Mouse (Mus musculus) hindbrain, postnatal 0 days (tissue): Measurements from ENCODE around the gene Pnpt1. TPM values are rescaled to one million over a fixed set of nuclear protein-coding genes. Genes with fewer than 3 reads are reported as not detected.
A peak's percentile ranks its signal among the peaks of the same experiment; 100 is the strongest.

Source experiments
- ATAC-seq: fragments of 200-750 bp; cut with Nextera tagmentation; 2 replicates; pipeline ENCODE4 v1.8.0; 2017; ENCODE audit warnings: mild to moderate bottlenecking, moderate TSS enrichment, moderate library complexity
- DNase-seq: peaks from one replicate; pipeline ENCODE4 v3.0.0-alpha.2; 2015; ENCODE audit warnings: low spot score
- H3K27ac ChIP-seq: fragments of 300-500 bp; sonication (generic); 2 replicates; pipeline ENCODE4 v1.5.1; 2014; ENCODE audit warnings: mild to moderate bottlenecking
- H3K27me3 ChIP-seq: fragments of 300-500 bp; sonication (generic); 2 replicates; pipeline ENCODE4 v1.6.1; 2014; ENCODE audit warnings: low read length, mixed read lengths; ENCODE audit not compliant: insufficient read depth
- H3K36me3 ChIP-seq: fragments of 300-500 bp; sonication (generic); 2 replicates; pipeline ENCODE4 v1.6.1; 2014; ENCODE audit warnings: low read length, mixed read lengths; ENCODE audit not compliant: insufficient read depth
- H3K4me1 ChIP-seq: fragments of 300-500 bp; sonication (generic); 2 replicates; pipeline ENCODE4 v1.6.1; 2014; ENCODE audit warnings: antibody characterized with exemption, low read length, mixed read lengths; ENCODE audit not compliant: insufficient read depth
- H3K4me2 ChIP-seq: fragments of 300-500 bp; sonication (generic); 2 replicates; pipeline ENCODE4 v1.6.1; 2014; ENCODE audit warnings: low read depth, mild to moderate bottlenecking, low read length, moderate library complexity, mixed read lengths
- H3K4me3 ChIP-seq: fragments of 300-500 bp; sonication (generic); 2 replicates; pipeline ENCODE4 v1.5.1; 2014; ENCODE audit warnings: low read length
- H3K9ac ChIP-seq: fragments of 300-500 bp; sonication (generic); replicated peaks from 2 replicates; pipeline ENCODE4 v1.6.1; 2014; ENCODE audit warnings: mild to moderate bottlenecking, low read length, moderate library complexity, mixed read lengths
- H3K9me3 ChIP-seq: fragments of 300-500 bp; sonication (generic); 2 replicates; pipeline ENCODE4 v1.6.1; 2016; ENCODE audit warnings: low read length, mixed read lengths
- CTCF ChIP-seq: IDR thresholded peaks from 2 replicates; pipeline ENCODE4 v1.5.1; 2016; ENCODE audit warnings: antibody characterized with exemption, control low read depth, low read depth
- WGBS: fragments of 180-500 bp; shearing (Covaris S2); extraction: QIAGEN DNeasy Blood & Tissue Kit; methylation state at CpG from one replicate; pipeline ENCODE4 v1.1.7; 2014; 5-methylcytosine and 5-hydroxymethylcytosine counted together
- polyA plus RNA-seq: library from polyadenylated mRNA; unstranded; fragments of >200 nt; fragmentation: Nextera tagmentation; extraction: Ambion mirVana; gene quantifications from 2 replicates; pipeline ENCODE4 v1.2.1, GENCODE M21; 2015
- total RNA-seq: library from RNA; depleted of rRNA; stranded (reverse); fragments of >200 nt; gene quantifications from 2 replicates; pipeline ENCODE4 v1.2.3, GENCODE M21; 2014; rRNA removed

The Pnpt1 gene
- total RNA-seq (40.4 and 42.8 TPM in 2 replicates), polyA plus RNA-seq (20.9 and 23.0 TPM in 2 replicates)

DNA sequence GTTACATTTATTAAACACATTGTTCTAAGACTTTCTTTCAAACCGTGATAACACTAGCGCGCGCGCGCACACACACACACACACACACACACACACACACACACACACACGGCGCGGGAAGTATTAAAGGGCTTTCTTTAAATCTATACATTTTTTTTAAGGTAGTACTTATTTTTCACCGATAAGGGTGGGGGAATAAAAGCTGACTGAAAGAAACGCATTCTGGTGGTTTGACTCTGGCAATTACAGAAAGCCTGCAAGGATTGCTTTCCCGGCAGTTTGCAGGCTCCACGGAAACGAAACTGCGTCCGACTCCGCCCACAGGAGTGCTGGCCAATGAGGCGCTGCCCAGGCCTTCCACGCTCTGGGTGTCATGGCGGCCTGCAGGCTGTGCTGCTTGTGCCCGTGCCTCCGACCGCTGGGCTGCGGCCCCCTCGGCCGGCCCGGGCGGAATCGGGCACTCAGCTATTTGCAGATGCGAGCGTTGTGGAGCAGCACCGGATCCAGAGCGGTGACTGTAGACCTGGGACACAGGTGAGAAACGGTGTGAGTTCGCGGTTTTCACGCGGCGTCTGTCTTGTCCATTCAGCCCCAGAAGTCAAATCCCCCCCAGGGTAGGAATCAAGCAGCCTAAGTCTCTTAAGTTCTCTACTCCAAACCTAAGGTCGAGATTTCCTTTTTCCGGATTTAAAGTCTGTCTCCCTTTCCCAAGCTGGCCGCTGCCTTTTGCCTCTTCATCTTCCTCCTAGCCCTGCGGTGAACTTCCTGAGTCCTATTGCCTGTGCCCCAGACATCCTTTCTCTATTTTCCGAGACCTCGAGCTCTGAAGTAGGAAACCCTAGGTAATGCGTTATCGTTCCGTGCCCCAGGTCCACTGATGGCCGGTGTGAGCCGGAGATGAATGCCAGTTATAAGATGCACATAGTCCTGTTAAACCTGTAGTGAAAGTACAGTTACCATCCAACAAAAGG, at the start of gene Pnpt1:
Gene Pnpt1, plus strand, starts transcription at position 360 of the 971 bp plus-strand sequence.
- DNase-seq (peak; percentile 96), ATAC-seq (peak; percentile 100)
- Histone ChIP-seq H3K36me3 (peaks cover 6% of the 10 kb centered on the region), H3K4me2 (peak within 1 kb of the TSS; percentile 66), H3K9ac (peak within 1 kb of the TSS; percentile 60), H3K4me3 (peak within 1 kb of the TSS; percentile 66), H3K9me3 (no peaks in the 10 kb centered on the region), H3K4me1 (no peaks in the 10 kb centered on the region), H3K27me3 (no peaks in the 10 kb centered on the region), H3K27ac (peak within 1 kb of the TSS; percentile 64)
- 3% methylated on average over 50 of the region's 50 CpGs for WGBS
- TF ChIP-seq CTCF, result no peak

GRCm38 (mm10) chr11:29092403-29092802, 38.1 kb upstream of the Pnpt1 start:
- ATAC-seq, result no peak
- no peak overlapping the region for H3K27ac ChIP-seq
- WGBS, result 84% methylated on average over 2 of the region's 2 CpGs
- peak; percentile 25 for DNase-seq
- H3K27me3 ChIP-seq, result no peaks in the 10 kb centered on the region
- no peaks in the 10 kb centered on the region for H3K36me3 ChIP-seq
- peak; percentile 42 for TF ChIP-seq CTCF
- no peak overlapping the region for H3K9ac ChIP-seq
- H3K4me2 ChIP-seq, result no peak overlapping the region
- H3K4me1 ChIP-seq, result no peaks in the 10 kb centered on the region
- H3K4me3 ChIP-seq, result no peak overlapping the region
- H3K9me3 ChIP-seq, result no peaks in the 10 kb centered on the region

DNA sequence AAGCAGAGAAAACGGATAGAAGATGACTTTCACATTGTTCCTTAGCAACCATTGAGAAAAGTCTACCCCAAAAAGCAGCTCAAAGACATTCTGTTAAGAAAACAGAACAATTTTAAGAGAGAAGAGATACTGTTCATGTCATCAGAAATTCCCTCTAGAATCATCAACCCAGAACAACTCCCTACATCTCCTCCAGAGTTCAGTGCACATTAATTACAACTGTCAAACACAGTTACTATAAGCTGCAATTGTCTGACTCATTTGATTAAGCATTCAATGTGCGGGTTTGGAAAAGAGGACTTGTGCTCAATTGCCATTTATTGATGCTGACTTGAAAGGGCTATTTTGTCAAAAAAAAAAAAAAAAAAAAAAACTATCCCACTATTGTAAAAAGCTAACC, 31.6 kb upstream of the Pnpt1 start:
- Histone ChIP-seq H3K36me3 (no peaks in the 10 kb centered on the region), H3K4me1 (no peaks in the 10 kb centered on the region), H3K4me3 (no peak overlapping the region), H3K27me3 (no peaks in the 10 kb centered on the region), H3K27ac (no peak overlapping the region), H3K9me3 (no peaks in the 10 kb centered on the region), H3K4me2 (no peak overlapping the region), H3K9ac (no peak overlapping the region)
- no peak for ATAC-seq
- 28% methylated on average over 2 of the region's 2 CpGs for WGBS
- DNase-seq, result no peak
- TF ChIP-seq CTCF, result no peak

- peak overlapping the region; percentile 60; the same call in 1 of the 2 replicates for H3K9ac ChIP-seq
- WGBS, result 51% methylated on average over 11 of the region's 11 CpGs
- peak; percentile 57 for ATAC-seq
- H3K9me3 ChIP-seq, result no peaks in the 10 kb centered on the region
- H3K4me2 ChIP-seq, result peak overlapping the region; percentile 66
- DNase-seq, result peak; percentile 48
- H3K27ac ChIP-seq, result peak overlapping the region; percentile 64; the same call in 1 of the 2 replicates
- no peak for TF ChIP-seq CTCF
- H3K36me3 ChIP-seq, result peaks cover 6% of the 10 kb centered on the region
- H3K4me1 ChIP-seq, result no peaks in the 10 kb centered on the region
- H3K27me3 ChIP-seq, result no peaks in the 10 kb centered on the region
- peak overlapping the region; percentile 66 for H3K4me3 ChIP-seq
These were observed 621 bp upstream of the Pnpt1 start for GRCm38 (mm10) chr11:29129862-29130384.

- H3K4me1 ChIP-seq, result no peaks in the 10 kb centered on the region
- 38% methylated on average over 1 of the region's 1 CpGs for WGBS
- H3K27me3 ChIP-seq, result no peaks in the 10 kb centered on the region
- 0 out of 2 replicates have a peak, but pooled peaks have one; percentile 11 for TF ChIP-seq CTCF
- H3K36me3 ChIP-seq, result peaks cover 16% of the 10 kb centered on the region; the same call in 1 of the 2 replicates
- no peak overlapping the region for H3K4me3 ChIP-seq
- H3K9me3 ChIP-seq, result no peaks in the 10 kb centered on the region
- no peak overlapping the region for H3K4me2 ChIP-seq
- ATAC-seq, result no peak
- no peak overlapping the region for H3K27ac ChIP-seq
- H3K9ac ChIP-seq, result no peak overlapping the region
- DNase-seq, result peak; percentile 38
These were observed 10.1 kb downstream of the Pnpt1 start for GRCm38 (mm10) chr11:29140671-29141070.

DNA sequence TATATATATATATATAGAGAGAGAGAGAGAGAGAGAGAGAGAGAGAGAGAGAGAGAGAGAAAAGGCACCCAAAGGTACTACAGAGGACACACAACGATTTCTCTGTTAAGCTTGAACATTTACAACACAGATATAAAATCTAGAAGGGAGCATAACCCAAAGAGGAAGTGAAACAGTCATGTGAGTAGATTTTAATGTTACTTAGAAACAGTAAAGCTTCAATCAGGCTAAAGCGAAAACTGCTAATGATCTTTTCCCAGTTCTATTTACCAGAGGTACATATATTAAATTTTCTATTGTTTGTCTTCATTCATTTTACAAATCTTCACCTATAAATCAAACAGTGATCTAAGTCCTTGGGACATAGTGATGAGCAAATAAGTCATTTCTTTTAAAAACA, 18.4 kb downstream of the Pnpt1 start:
- no peak overlapping the region for H3K4me2 ChIP-seq
- H3K36me3 ChIP-seq, result peaks cover 14% of the 10 kb centered on the region
- TF ChIP-seq CTCF, result no peak
- WGBS, result 93% methylated on average over 2 of the region's 2 CpGs
- no peaks in the 10 kb centered on the region for H3K4me1 ChIP-seq
- no peaks in the 10 kb centered on the region for H3K9me3 ChIP-seq
- no peak for ATAC-seq
- H3K9ac ChIP-seq, result no peak overlapping the region
- no peak for DNase-seq
- H3K4me3 ChIP-seq, result no peak overlapping the region
- H3K27me3 ChIP-seq, result no peaks in the 10 kb centered on the region
- no peak overlapping the region for H3K27ac ChIP-seq
